Comparison of ENCODE assay signal across 1 mouse cellular context in the genomic region with DNA sequence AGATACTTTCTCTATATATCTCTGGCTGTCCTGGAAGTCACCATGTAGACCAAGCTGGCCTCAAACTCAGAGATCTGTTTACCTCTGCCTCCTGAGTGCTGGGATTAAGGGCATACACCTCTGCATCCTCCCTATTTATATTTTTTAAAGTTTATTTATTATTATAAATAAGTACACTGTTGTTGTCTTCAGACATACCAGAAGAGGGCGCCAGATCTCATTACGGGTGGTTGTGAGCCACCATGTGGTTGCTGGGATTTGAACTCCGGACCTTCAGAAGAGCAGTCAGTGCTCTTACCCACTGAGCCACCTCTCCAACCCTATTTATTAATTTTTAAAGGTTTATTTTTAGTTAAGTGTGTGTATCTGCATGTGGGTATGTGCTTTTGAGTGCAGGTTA.
TF ChIP-seq lines count a peak whose summit lies in the region.

No protein-coding gene starts in this region.

TF ChIP-seq in MEL, 35 proteins besides CTCF, POLR2A, EP300 and RAD21:
- TF ChIP-seq SMC3 (IDR thresholded peaks at IDR 0.05; ENCODE audit: low read depth, low read length) = peak; percentile 29; the same call in 1 of the 2 replicates
